Mouse (Mus musculus): ENCODE data around the gene Tnrc6b. TPM values are rescaled to one million over a fixed set of nuclear protein-coding genes. Genes with fewer than 3 reads are reported as not detected.

Gene Tnrc6b
- polyA plus RNA-seq, 1 experiment, result 9.4 TPM

DNA sequence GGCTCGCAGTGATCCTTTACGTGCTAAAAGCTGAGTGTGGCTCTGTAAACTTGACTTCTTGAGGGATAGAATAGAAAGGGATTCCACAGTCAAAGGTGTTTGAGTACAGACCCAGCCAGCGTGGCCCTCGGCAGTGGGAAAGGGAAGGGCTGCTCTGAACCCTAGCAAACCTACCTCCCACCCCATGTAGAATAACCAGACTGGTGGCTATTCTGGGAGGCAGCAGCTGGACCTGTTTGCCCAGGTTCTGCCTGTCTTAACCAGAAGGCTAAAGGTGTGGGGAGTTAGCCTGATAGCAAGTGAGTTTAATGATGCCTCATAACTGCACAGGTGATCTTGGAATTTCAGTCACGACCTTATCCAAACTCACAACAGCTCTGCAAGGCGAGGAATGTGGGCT lies 28.0 kb upstream of the Tnrc6b start:
- Histone ChIP-seq H3K79me3 (ENCODE audit: low read depth) (no peaks in the 10 kb centered on the region), H3ac (ENCODE audit: control insufficient read depth, insufficient read length, low read depth) (no peak overlapping the region), H3K36me3 (ENCODE audit: control insufficient read depth, insufficient read depth) (no peaks in the 10 kb centered on the region), H3K79me2 (ENCODE audit: control insufficient read depth, insufficient read depth) (no peaks in the 10 kb centered on the region), H3K4me3 (ENCODE audit: insufficient read depth, poor library complexity, severe bottlenecking) (no peak overlapping the region), H3K27me3 (ENCODE audit: control insufficient read depth, insufficient read depth, insufficient read length) (peaks cover 27% of the 10 kb centered on the region)
- no peak for TF ChIP-seq FOSL1 (IDR thresholded peaks at IDR 0.05; ENCODE audit: insufficient read depth, low read length, poor library complexity, severe bottlenecking)
- no peak for TF ChIP-seq MAX (IDR thresholded peaks at IDR 0.05)
- TF ChIP-seq USF1 (IDR thresholded peaks at IDR 0.05; ENCODE audit: low read depth), result no peak
- TF ChIP-seq CTCF (IDR thresholded peaks at IDR 0.05; ENCODE audit: control insufficient read depth, insufficient read depth, insufficient read length), result no peak
- no peak for TF ChIP-seq CEBPB (IDR thresholded peaks at IDR 0.05; ENCODE audit: low read depth)
- no peak for TF ChIP-seq MYOD1 (IDR thresholded peaks at IDR 0.05; ENCODE audit: control insufficient read depth, insufficient read length, low read depth)
- TF ChIP-seq MYOG (IDR thresholded peaks at IDR 0.05; ENCODE audit: control insufficient read depth, extremely low read depth, insufficient read length), result no peak

DNA sequence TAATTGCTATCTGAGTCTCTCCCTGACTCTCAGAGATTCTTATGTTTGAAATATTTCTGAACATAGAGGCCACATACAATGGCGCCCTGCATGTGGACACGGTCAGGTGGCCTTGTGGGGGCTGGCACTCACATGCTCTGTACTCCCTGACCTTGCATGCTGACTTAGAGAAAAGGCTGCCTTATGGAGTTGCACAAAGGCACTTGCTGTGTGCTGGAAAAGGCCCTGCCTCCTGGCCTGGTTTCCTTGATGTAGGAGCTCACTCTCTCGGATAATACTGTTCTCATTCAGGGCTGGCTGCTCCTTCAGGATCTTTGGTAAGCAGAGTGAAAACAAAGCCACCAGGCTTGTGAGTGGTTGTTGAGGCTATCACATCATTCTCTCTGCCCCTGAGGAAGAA lies 27.1 kb upstream of the Tnrc6b start:
- Histone ChIP-seq H3K36me3 (ENCODE audit: control insufficient read depth, insufficient read depth) (no peaks in the 10 kb centered on the region), H3ac (ENCODE audit: control insufficient read depth, insufficient read length, low read depth) (no peak overlapping the region), H3K27me3 (ENCODE audit: control insufficient read depth, insufficient read depth, insufficient read length) (peaks cover 31% of the 10 kb centered on the region), H3K79me3 (ENCODE audit: low read depth) (no peaks in the 10 kb centered on the region), H3K79me2 (ENCODE audit: control insufficient read depth, insufficient read depth) (no peaks in the 10 kb centered on the region), H3K4me3 (ENCODE audit: insufficient read depth, poor library complexity, severe bottlenecking) (no peak overlapping the region)
- TF ChIP-seq MYOG (IDR thresholded peaks at IDR 0.05; ENCODE audit: control insufficient read depth, extremely low read depth, insufficient read length) (no peak), FOSL1 (IDR thresholded peaks at IDR 0.05; ENCODE audit: insufficient read depth, low read length, poor library complexity, severe bottlenecking) (no peak), CEBPB (IDR thresholded peaks at IDR 0.05; ENCODE audit: low read depth) (no peak), MAX (IDR thresholded peaks at IDR 0.05) (no peak), CTCF (IDR thresholded peaks at IDR 0.05; ENCODE audit: control insufficient read depth, insufficient read depth, insufficient read length) (no peak), USF1 (IDR thresholded peaks at IDR 0.05; ENCODE audit: low read depth) (no peak), MYOD1 (IDR thresholded peaks at IDR 0.05; ENCODE audit: control insufficient read depth, insufficient read length, low read depth) (no peak)

DNA sequence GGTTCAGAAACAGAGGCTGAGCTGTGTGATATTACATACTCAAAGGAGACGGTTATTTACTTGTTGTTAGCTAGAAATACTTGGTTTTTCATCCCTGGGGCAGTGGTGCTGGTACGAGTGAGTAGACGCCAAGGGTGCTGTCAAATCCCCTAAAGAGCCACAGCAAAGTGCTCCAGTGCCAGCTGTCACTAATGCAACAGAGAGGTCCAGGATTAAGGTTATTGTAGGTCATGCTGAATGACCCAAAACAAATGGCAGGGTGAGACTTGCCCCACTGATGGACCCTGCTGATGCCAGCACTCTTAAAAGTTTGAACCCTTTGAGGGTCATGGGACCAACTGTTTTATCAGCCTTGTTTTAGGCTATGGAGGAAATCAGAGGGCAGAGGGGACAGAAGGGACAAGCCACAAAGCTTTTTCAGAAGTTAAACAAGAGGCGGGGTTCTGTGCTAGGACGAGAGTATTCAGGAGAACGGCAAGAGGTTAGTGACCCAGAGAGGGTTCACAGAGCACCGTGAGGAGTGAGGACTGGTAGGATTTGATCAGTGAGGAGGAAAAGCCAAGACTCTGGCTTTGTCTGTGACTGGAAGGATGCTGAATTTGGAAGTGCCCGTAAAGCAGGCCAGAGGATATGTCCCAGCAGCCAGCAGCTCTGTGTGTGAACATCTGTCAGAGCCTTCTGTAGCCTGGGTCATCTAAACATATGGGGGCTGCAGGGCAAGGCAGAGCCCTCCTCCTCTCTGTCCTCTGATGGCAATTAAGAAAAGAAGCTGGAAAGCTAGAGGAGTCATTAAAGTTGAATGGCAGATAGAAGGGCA lies 26.1 kb upstream of the Tnrc6b start:
- no peaks in the 10 kb centered on the region for H3K36me3 ChIP-seq (ENCODE audit: control insufficient read depth, insufficient read depth)
- no peaks in the 10 kb centered on the region for H3K79me2 ChIP-seq (ENCODE audit: control insufficient read depth, insufficient read depth)
- no peak overlapping the region for H3K4me3 ChIP-seq (ENCODE audit: insufficient read depth, poor library complexity, severe bottlenecking)
- peaks cover 31% of the 10 kb centered on the region for H3K27me3 ChIP-seq (ENCODE audit: control insufficient read depth, insufficient read depth, insufficient read length)
- H3K79me3 ChIP-seq (ENCODE audit: low read depth), result no peaks in the 10 kb centered on the region
- no peak for TF ChIP-seq USF1 (IDR thresholded peaks at IDR 0.05; ENCODE audit: low read depth)
- no peak for TF ChIP-seq MYOG (IDR thresholded peaks at IDR 0.05; ENCODE audit: control insufficient read depth, extremely low read depth, insufficient read length)
- TF ChIP-seq MAX (IDR thresholded peaks at IDR 0.05), result no peak
- H3ac ChIP-seq (ENCODE audit: control insufficient read depth, insufficient read length, low read depth), result no peak overlapping the region

DNA sequence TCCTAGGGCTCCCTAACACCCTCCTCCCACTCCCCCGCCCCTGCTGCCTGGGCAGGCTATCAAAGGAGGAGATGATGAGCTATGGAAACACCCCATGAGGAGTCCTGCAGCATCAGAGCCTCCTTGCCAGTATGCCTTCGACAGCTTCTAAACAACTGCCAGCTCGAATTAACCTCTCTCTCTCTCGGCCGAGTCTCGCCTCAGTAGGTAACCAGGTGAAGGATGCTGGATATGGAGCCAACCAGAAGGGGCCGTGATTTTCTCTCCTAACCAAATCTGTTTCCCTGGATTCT lies 25.6 kb upstream of the Tnrc6b start:
- Histone ChIP-seq H3K79me2 (ENCODE audit: control insufficient read depth, insufficient read depth) (no peaks in the 10 kb centered on the region), H3ac (ENCODE audit: control insufficient read depth, insufficient read length, low read depth) (no peak overlapping the region), H3K79me3 (ENCODE audit: low read depth) (no peaks in the 10 kb centered on the region), H3K36me3 (ENCODE audit: control insufficient read depth, insufficient read depth) (no peaks in the 10 kb centered on the region), H3K4me3 (ENCODE audit: insufficient read depth, poor library complexity, severe bottlenecking) (no peak overlapping the region), H3K27me3 (ENCODE audit: control insufficient read depth, insufficient read depth, insufficient read length) (peaks cover 31% of the 10 kb centered on the region)
- no peak for TF ChIP-seq USF1 (IDR thresholded peaks at IDR 0.05; ENCODE audit: low read depth)
- no peak for TF ChIP-seq FOSL1 (IDR thresholded peaks at IDR 0.05; ENCODE audit: insufficient read depth, low read length, poor library complexity, severe bottlenecking)
- no peak for TF ChIP-seq CTCF (IDR thresholded peaks at IDR 0.05; ENCODE audit: control insufficient read depth, insufficient read depth, insufficient read length)
- no peak for TF ChIP-seq MYOG (IDR thresholded peaks at IDR 0.05; ENCODE audit: control insufficient read depth, extremely low read depth, insufficient read length)
- no peak for TF ChIP-seq MYOD1 (IDR thresholded peaks at IDR 0.05; ENCODE audit: control insufficient read depth, insufficient read length, low read depth)
- no peak for TF ChIP-seq MAX (IDR thresholded peaks at IDR 0.05)
- no peak for TF ChIP-seq CEBPB (IDR thresholded peaks at IDR 0.05; ENCODE audit: low read depth)

DNA sequence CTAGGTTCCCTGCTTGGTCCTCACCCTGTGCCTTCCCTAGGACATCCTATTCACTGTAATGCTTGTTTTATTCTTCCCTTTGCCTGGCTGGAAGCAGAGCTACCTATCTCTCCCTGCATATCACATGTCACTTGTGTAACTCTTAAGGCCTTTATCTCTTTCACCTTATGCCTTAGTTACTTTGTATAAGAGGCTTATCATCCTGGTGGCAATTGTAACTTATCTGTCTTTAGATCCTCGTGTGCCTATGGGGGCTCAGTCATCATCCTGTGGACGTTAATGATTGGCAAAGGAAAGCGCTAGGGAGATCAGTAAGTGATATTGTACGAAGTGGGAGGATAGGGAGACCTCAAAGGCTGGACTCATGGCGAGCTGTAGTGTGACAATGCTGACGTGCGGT lies 22.6 kb upstream of the Tnrc6b start:
- H3K79me3 ChIP-seq (ENCODE audit: low read depth), result no peaks in the 10 kb centered on the region
- H3K36me3 ChIP-seq (ENCODE audit: control insufficient read depth, insufficient read depth), result no peaks in the 10 kb centered on the region
- H3K79me2 ChIP-seq (ENCODE audit: control insufficient read depth, insufficient read depth), result no peaks in the 10 kb centered on the region
- no peak overlapping the region for H3ac ChIP-seq (ENCODE audit: control insufficient read depth, insufficient read length, low read depth)
- no peak overlapping the region for H3K4me3 ChIP-seq (ENCODE audit: insufficient read depth, poor library complexity, severe bottlenecking)
- no peak for TF ChIP-seq FOSL1 (IDR thresholded peaks at IDR 0.05; ENCODE audit: insufficient read depth, low read length, poor library complexity, severe bottlenecking)
- TF ChIP-seq USF1 (IDR thresholded peaks at IDR 0.05; ENCODE audit: low read depth), result no peak
- TF ChIP-seq CEBPB (IDR thresholded peaks at IDR 0.05; ENCODE audit: low read depth), result no peak
- no peak for TF ChIP-seq MYOD1 (IDR thresholded peaks at IDR 0.05; ENCODE audit: control insufficient read depth, insufficient read length, low read depth)
- no peak for TF ChIP-seq CTCF (IDR thresholded peaks at IDR 0.05; ENCODE audit: control insufficient read depth, insufficient read depth, insufficient read length)
- no peak for TF ChIP-seq MYOG (IDR thresholded peaks at IDR 0.05; ENCODE audit: control insufficient read depth, extremely low read depth, insufficient read length)
- TF ChIP-seq MAX (IDR thresholded peaks at IDR 0.05), result no peak
- peaks cover 42% of the 10 kb centered on the region for H3K27me3 ChIP-seq (ENCODE audit: control insufficient read depth, insufficient read depth, insufficient read length)

DNA sequence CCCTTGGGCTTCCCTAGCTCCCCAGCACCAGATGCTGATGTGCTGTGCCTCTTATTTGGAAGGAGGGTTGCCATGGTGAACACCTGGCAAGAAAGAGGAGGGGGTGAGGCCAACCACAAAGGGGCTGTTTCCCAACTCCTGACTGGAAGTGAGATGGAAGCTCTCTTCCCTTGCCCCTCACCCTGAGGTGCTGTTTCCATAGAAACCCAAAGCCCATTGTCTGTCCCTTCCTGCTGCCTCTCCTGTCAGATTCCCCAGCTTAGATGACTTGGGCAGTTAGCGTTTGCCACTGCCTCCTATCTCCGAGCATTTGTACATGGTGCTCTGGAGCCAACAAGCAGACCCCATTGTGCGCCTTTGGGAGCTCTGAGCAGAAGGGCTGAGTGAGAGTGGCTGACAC lies 17.6 kb upstream of the Tnrc6b start:
- Histone ChIP-seq H3K27me3 (ENCODE audit: control insufficient read depth, insufficient read depth, insufficient read length) (peaks cover 38% of the 10 kb centered on the region), H3ac (ENCODE audit: control insufficient read depth, insufficient read length, low read depth) (no peak overlapping the region), H3K79me3 (ENCODE audit: low read depth) (no peaks in the 10 kb centered on the region), H3K4me3 (ENCODE audit: insufficient read depth, poor library complexity, severe bottlenecking) (no peak overlapping the region), H3K79me2 (ENCODE audit: control insufficient read depth, insufficient read depth) (no peaks in the 10 kb centered on the region), H3K36me3 (ENCODE audit: control insufficient read depth, insufficient read depth) (no peaks in the 10 kb centered on the region)
- TF ChIP-seq MYOD1 (IDR thresholded peaks at IDR 0.05; ENCODE audit: control insufficient read depth, insufficient read length, low read depth) (no peak), MAX (IDR thresholded peaks at IDR 0.05) (no peak), CTCF (IDR thresholded peaks at IDR 0.05; ENCODE audit: control insufficient read depth, insufficient read depth, insufficient read length) (no peak), MYOG (IDR thresholded peaks at IDR 0.05; ENCODE audit: control insufficient read depth, extremely low read depth, insufficient read length) (no peak), USF1 (IDR thresholded peaks at IDR 0.05; ENCODE audit: low read depth) (no peak), FOSL1 (IDR thresholded peaks at IDR 0.05; ENCODE audit: insufficient read depth, low read length, poor library complexity, severe bottlenecking) (no peak)
